Mouse (Mus musculus): ENCODE measurements at regions not wholly inside any gene's neighbourhood (a gene's known extent, or its start where the extent isn't known, plus 50 kb on each side); places are given as distances from the start of the nearest gene placed in this dataset.

GRCm38 (mm10) chr7:118042914-118043313 lies 73.1 kb downstream of the Rps15a start:
- ATAC-seq (ENCODE audit: insufficient number of reproducible peaks, insufficient read depth, low FRiP score, low read depth): peak; percentile 49; the same call in 1 of the 2 replicates
- 51% methylated on average over 10 of the region's 10 CpGs for WGBS
- H3K4me2 ChIP-seq (replicated peaks; ENCODE audit: low read depth, low read length): no peak overlapping the region
- no peak overlapping the region for H3K9ac ChIP-seq (replicated peaks; ENCODE audit: low read depth, low read length)
- H3K9me3 ChIP-seq (ENCODE audit: control insufficient read depth, low read depth, low read length): no peaks in the 10 kb centered on the region
- no peaks in the 10 kb centered on the region for H3K27me3 ChIP-seq (ENCODE audit: control insufficient read depth, insufficient read depth, low read length)
- no peaks in the 10 kb centered on the region for H3K36me3 ChIP-seq (ENCODE audit: control insufficient read depth, insufficient read depth, low read length)
- H3K4me3 ChIP-seq (ENCODE audit: low read depth, low read length): no peak overlapping the region
- no peak overlapping the region for H3K27ac ChIP-seq (ENCODE audit: low read length)
- no peaks in the 10 kb centered on the region; the same call in 1 of the 2 replicates for H3K4me1 ChIP-seq (ENCODE audit: control insufficient read depth, insufficient read depth, low read length)

- no peak overlapping the region for H3K4me3 ChIP-seq (ENCODE audit: low read depth, low read length)
- 70% methylated on average over 4 of the region's 4 CpGs for WGBS
Observed at GRCm38 (mm10) chr7:118039862-118040261, 76.1 kb downstream of the Rps15a start.

GRCm38 (mm10) chr7:118037062-118037461 lies 78.9 kb downstream of the Rps15a start:
- H3K4me3 ChIP-seq (ENCODE audit: low read depth, low read length): no peak overlapping the region
- WGBS: 72% methylated on average over 3 of the region's 3 CpGs
- no peaks in the 10 kb centered on the region for H3K9me3 ChIP-seq (ENCODE audit: control insufficient read depth, low read depth, low read length)
- no peaks in the 10 kb centered on the region for H3K4me1 ChIP-seq (ENCODE audit: control insufficient read depth, insufficient read depth, low read length)
- H3K36me3 ChIP-seq (ENCODE audit: control insufficient read depth, insufficient read depth, low read length): no peaks in the 10 kb centered on the region
- H3K27ac ChIP-seq (ENCODE audit: low read length): no peak overlapping the region
- H3K9ac ChIP-seq (replicated peaks; ENCODE audit: low read depth, low read length): no peak overlapping the region
- no peak overlapping the region for H3K4me2 ChIP-seq (replicated peaks; ENCODE audit: low read depth, low read length)
- no peaks in the 10 kb centered on the region for H3K27me3 ChIP-seq (ENCODE audit: control insufficient read depth, insufficient read depth, low read length)
- no peak for ATAC-seq (ENCODE audit: insufficient number of reproducible peaks, insufficient read depth, low FRiP score, low read depth)

More at GRCm38 (mm10) chr7:118039862-118040261, 76.1 kb downstream of the Rps15a start:
- Histone ChIP-seq H3K36me3 (ENCODE audit: control insufficient read depth, insufficient read depth, low read length) (no peaks in the 10 kb centered on the region), H3K27ac (ENCODE audit: low read length) (no peak overlapping the region), H3K9me3 (ENCODE audit: control insufficient read depth, low read depth, low read length) (no peaks in the 10 kb centered on the region), H3K9ac (replicated peaks; ENCODE audit: low read depth, low read length) (no peak overlapping the region), H3K4me1 (ENCODE audit: control insufficient read depth, insufficient read depth, low read length) (no peaks in the 10 kb centered on the region; the same call in 1 of the 2 replicates), H3K27me3 (ENCODE audit: control insufficient read depth, insufficient read depth, low read length) (no peaks in the 10 kb centered on the region), H3K4me2 (replicated peaks; ENCODE audit: low read depth, low read length) (no peak overlapping the region)
- no peak for ATAC-seq (ENCODE audit: insufficient number of reproducible peaks, insufficient read depth, low FRiP score, low read depth)

- ATAC-seq (ENCODE audit: insufficient number of reproducible peaks, insufficient read depth, low FRiP score, low read depth): 0 out of 2 replicates have a peak, but pooled peaks have one; percentile 33
Observed at GRCm38 (mm10) chr7:118026106-118026526, 89.9 kb downstream of the Rps15a start.

DNA sequence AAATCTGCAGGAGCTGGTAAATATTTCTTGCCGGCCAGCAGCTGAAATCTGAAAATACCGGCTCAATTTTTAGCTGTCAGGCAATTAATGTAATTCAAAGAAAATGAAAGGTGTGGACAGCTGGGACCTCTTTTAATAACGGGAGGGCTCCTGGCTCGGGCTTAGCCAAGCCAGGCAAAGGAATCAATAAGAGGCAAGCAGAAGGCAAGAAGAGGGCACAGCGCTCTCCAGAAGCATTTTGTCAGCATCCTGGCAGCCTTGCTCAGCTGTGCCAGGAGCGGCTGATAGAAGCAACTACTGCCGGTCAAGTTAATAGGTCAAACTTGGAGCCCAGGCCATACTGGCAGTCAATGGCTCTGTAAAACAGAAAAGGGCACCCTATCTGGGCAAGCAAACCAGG lies 111.4 kb downstream of the Rps15a start:
- ATAC-seq (ENCODE audit: insufficient number of reproducible peaks, insufficient read depth, low FRiP score, low read depth): no peak
- no peaks in the 10 kb centered on the region for H3K9me3 ChIP-seq (ENCODE audit: control insufficient read depth, low read depth, low read length)
- H3K9ac ChIP-seq (replicated peaks; ENCODE audit: low read depth, low read length): no peak overlapping the region
- H3K4me1 ChIP-seq (ENCODE audit: control insufficient read depth, insufficient read depth, low read length): no peaks in the 10 kb centered on the region
- H3K4me3 ChIP-seq (ENCODE audit: low read depth, low read length): no peak overlapping the region
- WGBS: 83% methylated on average over 7 of the region's 7 CpGs
- H3K36me3 ChIP-seq (ENCODE audit: control insufficient read depth, insufficient read depth, low read length): no peaks in the 10 kb centered on the region
- H3K27ac ChIP-seq (ENCODE audit: low read length): no peak overlapping the region
- no peaks in the 10 kb centered on the region for H3K27me3 ChIP-seq (ENCODE audit: control insufficient read depth, insufficient read depth, low read length)
- H3K4me2 ChIP-seq (replicated peaks; ENCODE audit: low read depth, low read length): no peak overlapping the region

More at GRCm38 (mm10) chr7:118026106-118026526, 89.9 kb downstream of the Rps15a start:
- no peaks in the 10 kb centered on the region for H3K27me3 ChIP-seq (ENCODE audit: control insufficient read depth, insufficient read depth, low read length)
- no peaks in the 10 kb centered on the region for H3K36me3 ChIP-seq (ENCODE audit: control insufficient read depth, insufficient read depth, low read length)
- WGBS: 9% methylated on average over 10 of the region's 10 CpGs
- H3K4me1 ChIP-seq (ENCODE audit: control insufficient read depth, insufficient read depth, low read length): peaks cover 7% of the 10 kb centered on the region
- no peak overlapping the region for H3K4me2 ChIP-seq (replicated peaks; ENCODE audit: low read depth, low read length)
- H3K27ac ChIP-seq (ENCODE audit: low read length): no peak overlapping the region
- no peak overlapping the region for H3K9ac ChIP-seq (replicated peaks; ENCODE audit: low read depth, low read length)
- no peaks in the 10 kb centered on the region for H3K9me3 ChIP-seq (ENCODE audit: control insufficient read depth, low read depth, low read length)
- H3K4me3 ChIP-seq (ENCODE audit: low read depth, low read length): no peak overlapping the region

DNA sequence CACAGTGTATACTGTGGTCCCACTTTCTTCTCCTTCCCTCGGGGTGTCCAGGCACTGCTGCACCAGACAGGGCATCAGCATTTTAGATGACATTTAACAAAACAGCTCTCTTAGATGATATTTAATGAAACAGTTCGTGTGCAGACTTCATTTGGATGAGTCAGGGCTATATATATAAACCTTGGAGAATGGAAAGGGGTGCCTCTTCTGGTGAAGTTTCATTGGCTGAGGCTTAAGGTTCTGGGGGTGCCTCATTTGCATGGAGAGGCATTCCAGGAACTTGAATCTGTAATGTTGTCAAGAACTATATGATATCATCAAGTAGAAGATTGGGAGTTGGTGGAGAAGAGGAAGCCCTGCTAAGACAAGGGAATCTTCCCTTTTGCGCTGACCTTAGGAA lies 114.1 kb downstream of the Rps15a start:
- H3K4me2 ChIP-seq (replicated peaks; ENCODE audit: low read depth, low read length): no peak overlapping the region
- no peak overlapping the region for H3K9ac ChIP-seq (replicated peaks; ENCODE audit: low read depth, low read length)
- H3K27ac ChIP-seq (ENCODE audit: low read length): no peak overlapping the region
- H3K27me3 ChIP-seq (ENCODE audit: control insufficient read depth, insufficient read depth, low read length): no peaks in the 10 kb centered on the region
- WGBS: 74% methylated on average over 3 of the region's 3 CpGs
- ATAC-seq (ENCODE audit: insufficient number of reproducible peaks, insufficient read depth, low FRiP score, low read depth): no peak
- H3K9me3 ChIP-seq (ENCODE audit: control insufficient read depth, low read depth, low read length): no peaks in the 10 kb centered on the region
- H3K36me3 ChIP-seq (ENCODE audit: control insufficient read depth, insufficient read depth, low read length): no peaks in the 10 kb centered on the region
- no peak overlapping the region for H3K4me3 ChIP-seq (ENCODE audit: low read depth, low read length)
- no peaks in the 10 kb centered on the region for H3K4me1 ChIP-seq (ENCODE audit: control insufficient read depth, insufficient read depth, low read length)

DNA sequence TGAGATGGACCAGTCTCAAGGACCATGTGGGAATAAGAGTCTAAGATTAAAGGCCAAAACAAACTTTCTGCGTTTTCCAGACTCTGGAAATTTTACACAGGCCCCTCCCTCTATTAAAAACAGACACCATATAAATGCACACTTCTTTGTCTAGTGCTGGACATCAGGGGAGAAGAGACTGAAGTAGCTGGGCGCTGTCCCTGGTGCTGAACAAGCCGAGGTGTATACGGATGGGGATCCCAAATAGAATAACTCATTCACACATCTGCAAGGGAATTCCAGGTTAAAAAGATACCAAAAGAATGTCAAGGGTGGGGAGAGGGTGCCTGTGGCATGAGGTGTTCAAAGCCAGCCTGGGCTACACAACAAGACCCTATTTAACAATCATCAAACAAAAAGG lies 114.9 kb downstream of the Rps15a start:
- Histone ChIP-seq H3K4me1 (ENCODE audit: control insufficient read depth, insufficient read depth, low read length) (no peaks in the 10 kb centered on the region), H3K9me3 (ENCODE audit: control insufficient read depth, low read depth, low read length) (no peaks in the 10 kb centered on the region), H3K27me3 (ENCODE audit: control insufficient read depth, insufficient read depth, low read length) (no peaks in the 10 kb centered on the region), H3K36me3 (ENCODE audit: control insufficient read depth, insufficient read depth, low read length) (no peaks in the 10 kb centered on the region), H3K9ac (replicated peaks; ENCODE audit: low read depth, low read length) (no peak overlapping the region), H3K27ac (ENCODE audit: low read length) (no peak overlapping the region), H3K4me2 (replicated peaks; ENCODE audit: low read depth, low read length) (no peak overlapping the region), H3K4me3 (ENCODE audit: low read depth, low read length) (no peak overlapping the region)
- WGBS: 4% methylated on average over 4 of the region's 4 CpGs
- no peak for ATAC-seq (ENCODE audit: insufficient number of reproducible peaks, insufficient read depth, low FRiP score, low read depth)

DNA sequence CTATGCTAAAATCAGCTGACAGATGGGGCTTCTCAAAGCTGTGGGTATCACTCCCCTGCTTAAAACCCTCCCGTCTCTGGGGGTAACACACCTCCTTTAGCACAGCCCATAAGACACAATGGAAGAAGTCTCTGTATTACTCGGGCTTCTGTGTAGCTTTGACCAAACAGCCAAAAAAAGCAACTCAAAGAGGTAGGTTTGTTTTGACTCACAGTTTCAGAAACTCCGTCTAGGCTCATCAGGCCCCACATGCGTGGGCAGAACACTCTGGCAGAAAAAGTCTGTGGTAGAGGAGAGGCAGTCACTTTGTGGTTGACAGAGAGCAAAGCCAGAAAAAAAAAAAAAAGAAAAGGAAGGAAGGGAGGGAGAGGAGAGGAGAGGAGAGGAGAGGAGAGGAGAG lies 133.8 kb downstream of the Rps15a start:
- Histone ChIP-seq H3K9me3 (ENCODE audit: control insufficient read depth, low read depth, low read length) (no peaks in the 10 kb centered on the region), H3K27ac (ENCODE audit: low read length) (no peak overlapping the region), H3K4me3 (ENCODE audit: low read depth, low read length) (no peak overlapping the region), H3K9ac (replicated peaks; ENCODE audit: low read depth, low read length) (no peak overlapping the region), H3K4me1 (ENCODE audit: control insufficient read depth, insufficient read depth, low read length) (no peaks in the 10 kb centered on the region), H3K36me3 (ENCODE audit: control insufficient read depth, insufficient read depth, low read length) (no peaks in the 10 kb centered on the region), H3K27me3 (ENCODE audit: control insufficient read depth, insufficient read depth, low read length) (no peaks in the 10 kb centered on the region), H3K4me2 (replicated peaks; ENCODE audit: low read depth, low read length) (no peak overlapping the region)
- no peak for ATAC-seq (ENCODE audit: insufficient number of reproducible peaks, insufficient read depth, low FRiP score, low read depth)
- 75% methylated on average over 4 of the region's 4 CpGs for WGBS

GRCm38 (mm10) chr7:117971176-117971575 lies 144.8 kb downstream of the Rps15a start:
- H3K27me3 ChIP-seq (ENCODE audit: control insufficient read depth, insufficient read depth, low read length): no peaks in the 10 kb centered on the region
- 35% methylated on average over 1 of the region's 1 CpGs for WGBS
- H3K4me1 ChIP-seq (ENCODE audit: control insufficient read depth, insufficient read depth, low read length): no peaks in the 10 kb centered on the region
- H3K27ac ChIP-seq (ENCODE audit: low read length): no peak overlapping the region
- no peaks in the 10 kb centered on the region for H3K36me3 ChIP-seq (ENCODE audit: control insufficient read depth, insufficient read depth, low read length)
- no peaks in the 10 kb centered on the region for H3K9me3 ChIP-seq (ENCODE audit: control insufficient read depth, low read depth, low read length)
- H3K4me3 ChIP-seq (ENCODE audit: low read depth, low read length): no peak overlapping the region
- H3K4me2 ChIP-seq (replicated peaks; ENCODE audit: low read depth, low read length): no peak overlapping the region
- no peak overlapping the region for H3K9ac ChIP-seq (replicated peaks; ENCODE audit: low read depth, low read length)
- no peak for ATAC-seq (ENCODE audit: insufficient number of reproducible peaks, insufficient read depth, low FRiP score, low read depth)

All from stomach, embryonic 14.5 days (tissue).